Mouse (Mus musculus) midbrain, embryonic 13.5 days (tissue): ENCODE results near the gene Thrap3. TPM values are rescaled to one million over a fixed set of nuclear protein-coding genes. Genes with fewer than 3 reads are reported as not detected.

ENCODE experiments used
- polyA plus RNA-seq: library from polyadenylated mRNA; unstranded; fragments of >200 nt; fragmentation: Nextera tagmentation; extraction: Ambion mirVana; gene quantifications from 2 replicates; pipeline ENCODE4 v1.2.1, GENCODE M21; 2015

The Thrap3 gene
- polyA plus RNA-seq, 1 experiment from 2014 or later: 174 TPM

Other genes starting within 250 kb of the Thrap3 start
- gene Csf3r, start 178.2 kb downstream of the Thrap3 start, polyA plus RNA-seq: 0.45 and 0.57 TPM in 2 replicates
- 122 and 130 TPM in 2 replicates for gene Mrps15, start 155.8 kb downstream of the Thrap3 start, polyA plus RNA-seq
- gene Oscp1, start 144.2 kb downstream of the Thrap3 start, polyA plus RNA-seq: 35.5 and 36.2 TPM in 2 replicates
- 45.9 and 52.1 TPM in 2 replicates for gene Lsm10, start 106.1 kb downstream of the Thrap3 start, polyA plus RNA-seq
- 35.7 and 37.0 TPM in 2 replicates for gene Stk40, start 98.8 kb downstream of the Thrap3 start, polyA plus RNA-seq
- gene Eva1b, start 55.0 kb downstream of the Thrap3 start, polyA plus RNA-seq: 10.3 and 12.9 TPM in 2 replicates
- gene Sh3d21, start 39.3 kb downstream of the Thrap3 start, polyA plus RNA-seq: 0.55 and 1.0 TPM in 2 replicates
- gene Map7d1, start 53.6 kb upstream of the Thrap3 start, polyA plus RNA-seq: 64.1 and 89.5 TPM in 2 replicates
- gene Trappc3, start 59.6 kb upstream of the Thrap3 start, polyA plus RNA-seq: 149 and 154 TPM in 2 replicates
- gene Col8a2, start 84.0 kb upstream of the Thrap3 start, polyA plus RNA-seq: 1.0 and 1.5 TPM in 2 replicates
- gene Adprhl2, start 118.9 kb upstream of the Thrap3 start, polyA plus RNA-seq: 78.9 and 81.8 TPM in 2 replicates
- gene Tekt2, start 122.9 kb upstream of the Thrap3 start, polyA plus RNA-seq: 6.9 and 8.9 TPM in 2 replicates
- gene Ago3, start 226.8 kb upstream of the Thrap3 start, polyA plus RNA-seq: 17.7 and 18.4 TPM in 2 replicates